Mouse (Mus musculus): ENCODE data around the gene Prrx2.

Gene Prrx2

GRCm38 (mm10) chr2:30904991-30905390 lies 70.2 kb downstream of the Prrx2 start:
- no peak for TF ChIP-seq GATA4 (IDR thresholded peaks at IDR 0.05; ENCODE audit: insufficient replicate concordance, low read length)

- TF ChIP-seq GATA4 (IDR thresholded peaks at IDR 0.05; ENCODE audit: insufficient replicate concordance, low read length), result no peak
These were observed 71.1 kb downstream of the Prrx2 start for GRCm38 (mm10) chr2:30905906-30906305.

GRCm38 (mm10) chr2:30906641-30907040 lies 71.9 kb downstream of the Prrx2 start:
- no peak for TF ChIP-seq GATA4 (IDR thresholded peaks at IDR 0.05; ENCODE audit: insufficient replicate concordance, low read length)

- TF ChIP-seq GATA4 (IDR thresholded peaks at IDR 0.05; ENCODE audit: insufficient replicate concordance, low read length), result peak; percentile 60
These were observed 77.6 kb downstream of the Prrx2 start for GRCm38 (mm10) chr2:30912291-30912773.

GRCm38 (mm10) chr2:30913022-30913421 lies 78.2 kb downstream of the Prrx2 start:
- no peak for TF ChIP-seq GATA4 (IDR thresholded peaks at IDR 0.05; ENCODE audit: insufficient replicate concordance, low read length)

GRCm38 (mm10) chr2:30914836-30915235 lies 80.1 kb downstream of the Prrx2 start:
- no peak for TF ChIP-seq GATA4 (IDR thresholded peaks at IDR 0.05; ENCODE audit: insufficient replicate concordance, low read length)

- TF ChIP-seq GATA4 (IDR thresholded peaks at IDR 0.05; ENCODE audit: insufficient replicate concordance, low read length), result no peak
These were observed 80.6 kb downstream of the Prrx2 start for GRCm38 (mm10) chr2:30915376-30915775.

GRCm38 (mm10) chr2:30917649-30918048 lies 82.9 kb downstream of the Prrx2 start:
- no peak for TF ChIP-seq GATA4 (IDR thresholded peaks at IDR 0.05; ENCODE audit: insufficient replicate concordance, low read length)

GRCm38 (mm10) chr2:30918126-30918525 lies 83.4 kb downstream of the Prrx2 start:
- TF ChIP-seq GATA4 (IDR thresholded peaks at IDR 0.05; ENCODE audit: insufficient replicate concordance, low read length), result no peak

GRCm38 (mm10) chr2:30918780-30919329 lies 84.1 kb downstream of the Prrx2 start:
- TF ChIP-seq GATA4 (IDR thresholded peaks at IDR 0.05; ENCODE audit: insufficient replicate concordance, low read length), result no peak

- no peak for TF ChIP-seq GATA4 (IDR thresholded peaks at IDR 0.05; ENCODE audit: insufficient replicate concordance, low read length)
These were observed 85.4 kb downstream of the Prrx2 start for GRCm38 (mm10) chr2:30920216-30920615.

GRCm38 (mm10) chr2:30923099-30923498 lies 88.3 kb downstream of the Prrx2 start:
- TF ChIP-seq GATA4 (IDR thresholded peaks at IDR 0.05; ENCODE audit: insufficient replicate concordance, low read length), result no peak

GRCm38 (mm10) chr2:30925181-30925580 lies 90.4 kb downstream of the Prrx2 start:
- no peak for TF ChIP-seq GATA4 (IDR thresholded peaks at IDR 0.05; ENCODE audit: insufficient replicate concordance, low read length)

- TF ChIP-seq GATA4 (IDR thresholded peaks at IDR 0.05; ENCODE audit: insufficient replicate concordance, low read length), result no peak
These were observed 91.6 kb downstream of the Prrx2 start for GRCm38 (mm10) chr2:30926381-30926780.

GRCm38 (mm10) chr2:30927151-30927781 lies 92.5 kb downstream of the Prrx2 start:
- TF ChIP-seq GATA4 (IDR thresholded peaks at IDR 0.05; ENCODE audit: insufficient replicate concordance, low read length), result no peak

- TF ChIP-seq GATA4 (IDR thresholded peaks at IDR 0.05; ENCODE audit: insufficient replicate concordance, low read length), result no peak
These were observed 93.3 kb downstream of the Prrx2 start for GRCm38 (mm10) chr2:30927844-30928628.
